Mouse (Mus musculus) gastrocnemius, adult 18-20 months (tissue): ENCODE measurements at regions not wholly inside any gene's neighbourhood (a gene's known extent, or its start where the extent isn't known, plus 50 kb on each side); places are given as distances from the start of the nearest gene placed in this dataset.

Experiments used
- DNase-seq: peaks from one replicate; pipeline ENCODE4 v3.0.0; 2021; ENCODE audit warnings: low spot score

- no peak for DNase-seq
Observed at GRCm38 (mm10) chr1:89207306-89207705, 137.1 kb downstream of the Sh3bp4 start.

GRCm38 (mm10) chr1:89211116-89211515 lies 140.9 kb downstream of the Sh3bp4 start:
- no peak for DNase-seq

GRCm38 (mm10) chr1:89228426-89228825 lies 158.2 kb downstream of the Sh3bp4 start:
- no peak for DNase-seq

DNA sequence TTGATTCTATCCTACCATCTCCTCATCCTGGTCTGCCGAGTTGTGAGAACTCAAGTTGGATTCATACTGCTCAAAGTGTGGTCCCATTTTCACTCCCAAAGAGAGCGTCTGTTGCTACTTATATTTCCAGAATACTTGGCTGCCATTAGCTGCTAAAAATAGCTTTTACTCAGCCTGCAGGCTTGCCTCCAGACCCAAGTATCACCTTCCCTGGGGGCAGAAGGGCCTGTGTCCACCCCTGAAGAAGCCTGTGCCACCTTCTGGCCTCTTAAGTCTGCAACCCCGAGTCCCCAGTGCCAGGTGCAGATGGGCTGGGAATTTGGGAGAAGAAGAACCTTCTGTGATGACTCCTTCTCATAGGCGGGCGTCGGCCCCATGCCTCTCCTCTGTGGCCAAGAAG lies 161.5 kb downstream of the Sh3bp4 start:
- DNase-seq = peak; percentile 62

- DNase-seq = no peak
Observed at GRCm38 (mm10) chr1:89232391-89232790, 162.2 kb downstream of the Sh3bp4 start.

DNA sequence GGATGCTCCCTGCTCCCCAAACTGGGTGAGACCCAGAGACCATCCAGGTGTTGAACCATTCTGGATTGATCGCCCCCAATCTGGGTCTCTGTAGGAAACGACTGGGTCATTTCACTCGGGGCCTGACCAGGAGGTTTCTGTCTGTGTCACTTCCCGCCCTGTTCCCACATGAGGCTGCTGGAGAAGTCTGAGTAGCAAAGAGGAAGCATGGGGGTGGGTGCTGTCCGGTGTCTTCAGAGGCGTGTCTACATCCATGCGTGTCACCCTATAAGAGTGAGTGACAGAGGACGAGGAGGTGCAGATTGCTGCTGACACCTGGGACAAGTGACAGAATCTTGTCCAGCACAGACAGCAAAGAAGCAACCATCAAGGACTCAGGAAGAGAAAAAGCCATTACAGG lies 164.7 kb downstream of the Sh3bp4 start:
- DNase-seq = no peak

DNA sequence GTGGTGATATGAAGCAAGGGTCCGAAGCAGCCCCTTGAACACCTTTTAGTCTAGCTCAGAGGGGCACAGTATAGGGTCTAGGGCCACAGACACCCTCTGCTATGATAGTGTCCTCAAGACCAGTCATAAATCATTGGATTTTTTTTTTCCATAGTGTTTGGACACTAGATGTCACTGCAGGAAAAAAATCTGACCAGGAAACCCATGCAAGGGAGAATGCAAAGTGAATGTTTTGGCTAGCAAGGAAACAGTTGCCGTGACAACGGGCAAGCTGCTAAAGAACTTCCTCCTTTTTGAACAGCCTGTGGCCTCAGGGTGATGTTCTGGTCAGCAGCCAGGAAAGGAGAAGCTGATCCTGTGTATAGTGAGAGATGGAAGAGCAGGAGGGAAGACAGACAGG lies 165.1 kb downstream of the Sh3bp4 start:
- peak; percentile 55 for DNase-seq

- no peak for DNase-seq
Observed at GRCm38 (mm10) chr1:89237696-89238095, 167.5 kb downstream of the Sh3bp4 start.

DNA sequence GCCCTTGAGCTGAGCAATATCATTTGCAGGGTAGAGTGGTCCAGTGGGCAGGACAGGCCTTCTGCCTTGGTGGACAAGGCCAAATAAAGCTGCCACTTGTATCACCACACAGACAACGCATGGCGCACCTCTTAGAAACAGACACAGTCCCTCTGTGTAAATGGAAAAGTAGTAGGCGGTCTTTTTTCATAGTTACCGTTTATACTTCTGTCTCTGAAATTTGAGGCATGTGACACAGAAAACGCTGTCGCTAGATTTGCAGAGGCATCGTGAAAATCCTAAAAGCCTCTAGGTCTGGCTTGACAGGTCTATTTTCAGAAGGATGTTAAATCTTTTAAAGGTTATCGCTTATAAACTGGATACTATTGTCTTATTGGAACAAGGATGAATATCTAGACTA lies 174.4 kb downstream of the Sh3bp4 start:
- no peak for DNase-seq

- DNase-seq = no peak
Observed at GRCm38 (mm10) chr1:89245202-89246003, 175.2 kb downstream of the Sh3bp4 start.

DNA sequence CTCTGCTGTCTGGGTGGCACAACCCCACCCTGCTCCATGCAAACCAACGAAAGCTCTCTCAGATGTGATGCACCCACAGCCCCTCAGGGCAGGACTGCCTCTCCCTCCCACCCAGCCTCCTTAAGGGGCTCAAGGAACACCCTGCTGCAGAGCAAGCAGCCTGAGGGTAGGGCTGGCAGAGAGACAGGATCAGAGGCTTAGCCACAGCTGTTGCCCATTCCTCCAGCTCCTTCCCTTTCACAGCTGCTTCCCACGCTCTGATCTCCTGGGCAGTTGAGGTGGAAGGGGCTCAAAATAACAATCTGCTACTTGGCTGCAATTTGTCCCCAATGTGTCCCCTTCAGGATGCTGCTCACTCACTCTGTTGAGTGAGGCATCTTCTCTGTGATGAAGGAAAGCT lies 181.5 kb downstream of the Sh3bp4 start:
- no peak for DNase-seq

DNA sequence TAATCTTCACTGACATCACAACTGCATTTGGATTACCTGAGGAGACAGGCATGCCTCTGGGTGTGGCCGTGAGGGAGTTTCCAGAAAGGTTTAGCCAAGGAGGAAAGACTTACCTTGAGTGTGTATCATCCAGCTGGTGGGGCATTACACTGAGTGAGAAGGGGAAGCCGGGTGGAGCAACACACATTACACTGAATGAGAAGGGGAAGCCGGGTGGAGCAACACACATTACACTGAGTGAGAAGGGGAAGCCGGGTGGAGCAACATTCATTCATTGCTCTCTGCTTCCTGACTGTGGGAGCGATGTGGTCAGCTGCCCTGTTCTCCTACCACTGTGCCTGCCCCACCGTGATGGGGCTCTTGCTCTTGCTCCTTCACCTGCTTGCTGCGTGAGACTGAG lies 182.3 kb downstream of the Sh3bp4 start:
- no peak for DNase-seq

DNA sequence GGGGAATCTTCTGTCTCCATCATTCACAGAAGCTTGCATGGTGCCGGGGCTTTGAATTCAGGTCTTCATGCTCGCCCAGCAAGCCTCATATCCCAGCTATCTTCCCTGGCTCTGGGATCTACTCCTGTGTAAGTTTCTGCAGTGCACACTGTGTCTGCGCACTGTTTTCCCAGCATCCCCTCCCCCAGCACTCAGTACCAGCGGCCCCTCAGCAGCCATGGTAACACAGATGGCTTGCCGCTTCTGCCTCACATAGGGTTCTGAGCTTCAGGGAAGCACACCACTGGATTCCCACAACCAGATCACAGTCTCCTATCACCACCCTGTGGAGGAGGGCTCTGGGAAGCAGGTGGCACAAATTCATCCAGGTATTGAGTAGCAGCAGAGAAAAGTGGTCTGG lies 187.7 kb downstream of the Sh3bp4 start:
- DNase-seq = no peak

GRCm38 (mm10) chr1:89265771-89266170 lies 188.8 kb upstream of the Agap1 start:
- no peak for DNase-seq

DNA sequence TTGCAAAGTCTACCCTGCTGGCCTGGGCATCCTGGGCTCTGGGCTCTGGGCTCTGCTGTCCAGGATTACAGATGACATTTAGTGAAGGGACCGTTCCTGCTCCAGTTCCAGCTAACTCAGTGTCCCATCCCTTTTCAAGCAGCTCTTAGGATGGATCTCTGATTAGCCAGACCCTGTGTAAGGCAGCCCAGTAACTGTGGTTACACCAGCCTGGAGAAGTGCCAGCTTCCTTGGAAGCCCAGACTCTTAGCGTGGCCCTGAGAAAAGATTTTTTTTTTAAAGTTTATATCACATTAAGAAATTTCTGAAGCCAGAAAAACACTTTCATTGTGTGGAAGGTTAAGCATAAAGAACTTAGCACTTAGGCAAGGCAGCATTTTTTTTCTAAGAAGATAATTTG lies 185.8 kb upstream of the Agap1 start:
- DNase-seq = no peak

GRCm38 (mm10) chr1:89271743-89272142 lies 182.9 kb upstream of the Agap1 start:
- DNase-seq = no peak

DNA sequence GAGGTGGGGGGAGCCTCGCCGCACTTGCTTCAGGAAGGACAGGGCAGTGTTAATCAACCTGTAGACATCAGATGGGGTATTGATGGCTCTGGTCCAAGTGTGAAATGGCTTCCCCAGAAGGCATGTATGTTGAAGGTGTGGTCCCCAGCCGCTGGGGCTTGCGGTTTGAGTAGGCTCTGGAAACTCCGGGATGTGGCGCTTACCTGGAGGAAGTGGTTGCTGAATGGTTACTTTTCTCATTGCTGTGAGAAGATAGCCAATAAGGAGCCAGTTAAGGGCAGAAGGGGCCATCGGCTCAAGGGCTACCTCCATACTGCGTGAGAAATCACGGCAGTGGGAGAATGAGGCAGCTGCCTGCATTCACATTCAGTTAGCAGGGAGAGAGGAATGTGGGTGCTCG lies 181.6 kb upstream of the Agap1 start:
- no peak for DNase-seq

DNA sequence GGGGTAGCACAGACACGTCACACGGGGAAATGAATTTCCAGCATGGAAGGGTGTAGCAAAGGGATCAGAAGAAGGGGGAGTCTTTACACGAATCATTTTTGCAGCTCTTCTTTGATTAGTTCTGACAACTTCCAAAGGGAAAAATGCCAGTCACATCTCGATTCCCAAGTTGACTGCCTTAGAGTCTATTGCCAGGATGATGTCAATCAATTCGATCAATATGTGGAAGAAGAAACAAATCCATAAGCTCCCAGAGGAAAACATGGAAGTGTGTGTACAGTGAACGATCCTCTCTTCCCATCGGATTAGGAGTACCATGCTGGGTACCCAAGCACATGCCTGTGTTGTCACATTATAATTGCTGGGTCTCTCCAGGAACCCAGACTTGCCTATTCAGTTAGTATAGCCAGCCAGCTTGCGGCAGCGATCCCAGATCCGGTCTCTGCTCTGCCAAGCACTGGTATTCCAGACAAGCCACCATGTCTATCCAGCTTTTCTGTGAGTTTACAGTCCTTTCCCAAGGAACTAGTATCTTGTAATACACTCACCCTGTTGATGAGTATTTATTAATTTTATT lies 180.7 kb upstream of the Agap1 start:
- no peak for DNase-seq

DNA sequence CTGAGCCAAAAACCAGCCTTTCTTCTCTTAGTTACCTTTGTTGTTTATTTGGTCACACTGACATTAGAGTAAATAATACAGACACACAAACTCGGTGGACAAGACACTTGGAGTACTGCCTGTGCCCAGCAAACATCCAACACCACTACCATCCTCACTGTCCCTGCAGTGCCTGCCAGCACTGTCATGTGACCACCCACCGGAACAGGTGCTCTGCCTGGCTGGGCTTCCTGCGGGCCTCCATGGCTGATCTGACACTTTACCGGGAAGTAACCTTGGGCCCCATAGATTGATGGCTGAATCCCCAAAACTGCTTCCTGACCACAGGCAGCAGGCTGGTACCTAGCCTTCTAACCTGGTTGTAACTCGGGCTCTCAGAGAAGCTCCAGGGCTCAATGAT lies 175.2 kb upstream of the Agap1 start:
- peak; percentile 7 for DNase-seq

GRCm38 (mm10) chr1:89281107-89281655 lies 173.4 kb upstream of the Agap1 start:
- DNase-seq = no peak

DNA sequence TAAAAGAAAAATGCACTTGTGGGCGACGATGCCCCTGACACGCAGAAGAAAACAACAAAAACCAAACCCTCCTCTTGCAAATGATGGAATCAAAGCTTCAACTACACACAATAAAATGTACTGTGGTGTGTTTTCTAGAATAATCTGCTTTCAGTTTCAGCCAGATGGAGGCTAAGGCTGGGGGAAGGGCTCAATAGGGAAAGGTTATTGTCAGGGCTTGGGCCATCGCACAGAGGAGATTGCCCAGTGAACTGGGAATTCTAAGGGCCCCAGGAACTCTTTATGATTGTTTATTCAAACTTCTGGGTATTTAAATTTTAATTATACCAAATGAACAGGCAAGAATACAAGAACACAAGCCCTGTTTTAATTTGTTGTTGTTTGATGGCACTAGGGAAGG lies 169.6 kb upstream of the Agap1 start:
- no peak for DNase-seq

DNA sequence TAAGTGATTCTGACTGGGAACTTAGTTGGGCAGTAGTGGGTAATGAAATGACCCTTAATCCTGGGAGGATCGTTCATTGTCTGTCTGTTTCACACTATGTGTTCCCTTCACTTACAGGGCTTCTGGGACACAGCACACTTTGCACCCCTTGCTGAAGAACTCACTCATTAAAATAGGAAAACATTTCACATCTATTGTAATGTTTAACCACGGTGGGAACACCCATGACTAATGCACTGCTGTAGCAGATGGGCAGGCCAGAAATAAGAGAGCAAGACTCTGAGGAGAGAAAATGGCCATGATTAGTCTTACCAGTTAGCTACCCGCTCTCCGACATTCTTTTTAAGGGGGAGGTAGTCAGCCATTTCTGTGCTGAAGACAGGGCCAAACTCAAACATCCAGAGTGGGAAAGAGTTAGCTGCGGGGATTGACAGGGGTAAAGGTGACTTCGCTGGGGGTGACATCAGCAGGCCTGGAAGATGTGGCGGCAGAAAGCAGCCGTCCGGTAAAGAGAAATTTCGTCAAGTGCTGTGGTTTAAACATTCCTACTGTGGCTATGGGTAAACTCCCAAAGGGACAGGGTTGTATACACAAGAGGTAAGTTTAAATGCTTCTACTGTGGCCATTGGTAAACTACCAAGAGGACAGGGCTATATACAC lies 167.3 kb upstream of the Agap1 start:
- no peak for DNase-seq

DNA sequence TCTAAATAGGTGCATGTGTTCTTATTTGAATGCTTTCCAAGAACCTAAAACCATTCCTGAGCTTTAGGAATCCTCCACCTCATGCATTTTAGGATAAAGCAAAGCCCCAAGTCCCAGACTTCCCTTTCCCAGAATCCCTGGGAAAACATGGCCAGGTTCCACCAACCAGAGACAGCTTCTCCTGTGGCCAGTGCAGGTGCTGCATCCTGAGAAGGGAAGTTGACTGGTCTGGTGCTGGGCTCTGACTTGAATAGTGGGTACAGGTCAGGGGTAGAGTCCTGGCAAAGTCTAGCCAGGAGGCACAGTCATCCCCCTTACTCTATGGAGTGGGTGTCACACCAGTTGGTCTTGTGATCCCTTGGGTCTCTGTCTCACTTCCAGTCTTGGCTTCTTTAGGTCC lies 166.6 kb upstream of the Agap1 start:
- DNase-seq = no peak
